Mouse (Mus musculus) regulatory T cell (primary cell): ENCODE measurements around the gene Xpr1.
"Not testable (repeated sequence)": the region's sequence is repeated elsewhere in the genome, so short reads cannot be mapped to it uniquely, and the experiment has no call there.

Source experiments
- in situ Hi-C: fragments of 300-600 bp; cut with MboI, MseI; formaldehyde crosslinking; loops from one replicate; pipeline ENCODE4 v1.15.1; 2025; ENCODE audit warnings: high pct_unique_total_duplicates

Gene Xpr1

GRCm38 (mm10) chr1:155337315-155337714, 79.9 kb downstream of the Xpr1 start:
- in situ Hi-C loops, result no loop called here

- in situ Hi-C loops, result no loop called here
Measured at GRCm38 (mm10) chr1:155335963-155336362, 81.3 kb downstream of the Xpr1 start.

DNA sequence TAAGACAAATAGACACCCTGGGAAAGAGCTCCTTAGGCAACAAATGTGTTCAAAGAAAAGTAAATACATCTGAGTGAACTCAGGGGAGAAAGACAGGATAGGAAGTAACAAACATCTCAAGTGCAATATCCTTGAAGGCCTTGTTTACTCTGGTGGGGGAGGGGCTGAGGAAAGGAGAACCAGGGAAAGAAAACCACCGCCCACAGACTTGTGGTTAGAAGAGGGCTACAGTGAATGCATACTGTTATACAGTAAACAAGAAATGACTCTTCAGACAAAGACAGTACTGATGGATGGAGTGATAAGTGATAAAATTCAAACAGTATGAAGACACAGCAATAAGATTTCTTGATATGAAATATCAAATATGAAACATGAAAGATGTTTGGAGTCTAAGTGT, 95.0 kb downstream of the Xpr1 start:
- in situ Hi-C loops, result no loop called here

DNA sequence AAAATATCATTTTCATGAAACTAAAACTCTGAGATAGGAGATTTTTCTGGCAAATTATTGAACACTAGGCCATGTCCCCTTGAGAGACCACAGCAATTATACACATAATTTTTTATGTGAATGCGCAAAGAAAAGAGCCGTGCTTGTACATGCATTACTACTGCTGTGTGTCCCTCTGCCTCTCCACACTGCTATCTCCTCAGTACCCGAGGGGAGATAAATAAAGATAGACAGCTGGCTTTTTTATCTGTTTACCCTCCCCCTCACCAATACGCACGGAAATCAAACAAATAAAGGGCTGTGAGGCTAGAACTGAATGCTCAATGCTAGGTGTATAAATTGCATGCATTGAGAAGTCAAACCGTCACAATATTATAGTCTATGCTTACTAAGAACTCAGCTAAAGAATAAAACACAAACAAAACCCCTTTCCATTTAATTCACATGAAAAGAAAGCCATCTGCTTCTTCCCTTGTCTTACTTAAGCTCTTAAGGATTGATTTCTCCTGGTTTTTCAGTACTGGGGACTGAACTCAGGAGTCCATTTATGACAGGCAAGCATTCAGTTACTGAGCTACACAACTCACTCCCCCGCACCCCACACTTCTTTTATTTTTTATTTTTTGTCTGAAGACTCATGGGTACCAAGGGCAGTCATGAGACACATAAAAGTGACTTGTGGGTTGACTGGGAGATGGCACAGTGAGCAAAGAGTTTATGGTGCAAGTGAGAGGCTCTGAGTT, 97.0 kb downstream of the Xpr1 start:
- in situ Hi-C loops, result no loop called here

- in situ Hi-C loops, result no loop called here
Measured at GRCm38 (mm10) chr1:155319513-155319912, 97.7 kb downstream of the Xpr1 start.

DNA sequence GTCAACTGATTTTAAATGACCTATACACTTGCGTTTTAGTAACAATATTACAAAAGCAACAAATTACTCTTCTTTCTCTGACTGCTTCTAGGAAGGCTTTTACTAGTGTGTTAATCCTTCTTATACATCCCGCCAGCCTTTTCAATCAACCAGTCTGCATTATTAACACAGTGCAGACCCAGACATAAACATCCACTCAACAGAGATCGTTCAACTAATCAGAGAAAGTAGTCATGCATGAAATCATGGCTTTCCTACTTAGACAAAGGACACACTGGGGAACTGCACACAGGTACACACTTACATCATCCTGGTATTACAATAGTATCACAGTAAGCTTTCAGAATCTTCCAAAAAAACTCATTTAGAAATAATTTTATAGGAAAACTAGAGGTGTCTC, 105.5 kb downstream of the Xpr1 start:
- in situ Hi-C loops, result no loop called here

DNA sequence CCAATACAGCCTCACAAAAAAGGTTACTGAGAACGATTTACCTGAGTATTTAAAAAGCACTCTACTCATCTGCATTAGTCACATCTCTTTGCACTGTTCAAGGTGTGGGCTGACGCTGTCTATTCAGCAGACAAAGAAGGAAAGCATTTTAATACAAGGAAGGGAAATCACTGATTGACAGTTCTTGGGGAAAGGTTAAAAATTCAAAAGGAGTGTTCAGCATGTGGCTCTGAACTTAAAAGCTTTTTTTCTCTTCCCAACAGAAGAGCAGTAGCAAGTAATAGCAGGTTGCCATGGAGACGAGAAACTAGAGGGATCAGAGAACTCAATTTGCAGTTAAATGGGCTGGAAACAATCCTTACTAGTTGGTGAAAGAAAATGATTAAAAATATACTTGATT, 110.3 kb downstream of the Xpr1 start:
- in situ Hi-C loops, result no loop called here

DNA sequence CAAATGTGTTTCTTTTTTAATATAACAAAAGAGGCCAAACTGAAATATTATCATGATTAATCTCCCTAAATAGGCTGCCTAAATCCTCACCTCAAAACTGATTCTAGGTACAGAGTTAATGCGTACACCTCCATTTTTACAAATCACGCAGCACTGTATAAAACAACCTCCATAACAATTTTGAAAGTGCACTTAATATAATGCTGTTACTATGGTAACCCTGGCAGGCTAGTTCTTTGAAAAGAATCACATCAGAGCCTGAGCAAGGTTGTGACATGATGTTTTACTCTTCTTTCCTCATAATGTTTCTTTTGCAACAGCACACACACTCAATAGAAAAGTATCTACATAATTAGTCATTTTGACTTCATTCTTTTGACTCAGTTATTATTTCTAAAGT, 113.8 kb downstream of the Xpr1 start:
- in situ Hi-C loops, result no loop called here

DNA sequence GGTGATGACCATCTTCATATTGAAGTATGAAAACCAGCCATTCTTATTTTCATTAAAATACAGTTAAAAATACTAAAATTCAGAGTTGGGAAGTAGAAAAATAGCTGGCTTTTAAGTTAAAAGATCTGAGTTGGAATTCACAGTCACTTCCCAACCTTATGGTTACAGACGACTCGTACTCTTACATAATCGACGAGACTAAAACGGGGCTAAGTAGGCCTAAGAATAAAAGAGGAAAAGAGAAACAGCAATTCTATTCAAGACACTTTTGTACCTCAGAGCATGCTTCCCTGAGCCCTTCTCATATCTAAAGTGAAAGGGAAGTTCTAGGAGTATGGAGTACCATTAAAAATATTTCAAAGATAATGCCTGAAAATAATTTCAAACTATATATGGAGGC, 119.6 kb downstream of the Xpr1 start:
- in situ Hi-C loops, result no loop called here

- in situ Hi-C loops, result no loop called here
Measured at GRCm38 (mm10) chr1:155297203-155297602, 120.0 kb downstream of the Xpr1 start.

DNA sequence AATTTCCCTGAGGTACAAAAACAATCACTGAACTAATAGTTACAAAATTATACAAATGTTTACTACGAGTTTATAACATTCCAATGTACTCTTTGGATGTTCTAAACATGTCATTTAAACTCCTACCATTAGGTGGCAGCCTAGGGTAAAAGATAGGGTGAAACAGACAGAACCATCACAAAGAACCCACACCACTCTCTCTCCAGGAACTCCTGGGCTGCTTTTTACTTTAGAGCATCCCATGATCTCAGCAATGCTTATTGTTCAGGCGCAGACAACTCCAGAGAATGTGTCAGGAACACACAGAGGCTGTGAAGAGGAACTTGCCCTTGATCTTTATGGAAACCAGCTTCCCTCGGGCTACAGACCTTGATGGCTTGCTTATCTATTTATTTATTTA, 123.8 kb downstream of the Xpr1 start:
- in situ Hi-C loops, result loop anchor here (5.0 kb wide), 2 partner anchors 159 to 234 kb away; no protein-coding TSS in a partner anchor

GRCm38 (mm10) chr1:155289411-155289810, 127.8 kb downstream of the Xpr1 start:
- in situ Hi-C loops, result no loop called here

DNA sequence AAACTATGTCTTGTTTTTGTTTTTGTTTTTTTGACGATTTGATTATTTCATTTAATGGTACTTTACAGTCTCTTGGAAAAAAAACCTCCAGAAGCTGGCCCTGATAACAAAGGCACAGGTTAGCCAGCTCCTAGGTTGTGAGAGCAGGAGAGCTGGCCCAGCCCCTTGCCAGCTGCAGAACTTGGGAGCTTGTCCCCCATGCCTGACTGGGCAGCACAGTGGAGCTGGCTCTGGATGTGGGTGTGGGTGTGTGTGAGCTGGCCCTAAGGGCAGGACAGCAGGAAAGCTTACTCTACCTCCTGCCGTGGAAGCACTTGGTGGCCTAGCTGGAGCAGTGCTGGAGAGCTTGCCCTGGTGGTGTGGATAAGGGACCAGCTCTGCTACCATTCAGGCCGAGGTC, 129.2 kb downstream of the Xpr1 start:
- in situ Hi-C loops, result no loop called here

DNA sequence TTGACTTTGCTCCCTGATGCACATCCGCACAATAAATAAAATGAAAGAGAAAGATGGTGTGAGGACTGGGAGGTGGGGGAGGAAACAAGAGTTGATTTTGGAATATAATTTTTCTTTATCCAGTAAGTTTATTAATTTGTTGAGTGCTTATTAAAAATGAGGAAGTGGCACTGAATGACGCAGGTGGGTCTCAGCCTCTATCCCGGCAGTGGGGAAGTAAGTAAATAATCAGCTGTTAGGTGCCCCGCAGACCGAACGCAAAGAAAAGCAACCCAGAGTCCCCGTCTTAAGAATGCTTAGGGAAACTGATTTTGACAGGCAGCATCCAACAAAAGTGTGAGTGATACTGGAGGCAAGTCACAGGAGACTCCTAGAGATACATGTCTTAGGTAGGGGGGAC, 133.4 kb downstream of the Xpr1 start:
- in situ Hi-C loops, result no loop called here

DNA sequence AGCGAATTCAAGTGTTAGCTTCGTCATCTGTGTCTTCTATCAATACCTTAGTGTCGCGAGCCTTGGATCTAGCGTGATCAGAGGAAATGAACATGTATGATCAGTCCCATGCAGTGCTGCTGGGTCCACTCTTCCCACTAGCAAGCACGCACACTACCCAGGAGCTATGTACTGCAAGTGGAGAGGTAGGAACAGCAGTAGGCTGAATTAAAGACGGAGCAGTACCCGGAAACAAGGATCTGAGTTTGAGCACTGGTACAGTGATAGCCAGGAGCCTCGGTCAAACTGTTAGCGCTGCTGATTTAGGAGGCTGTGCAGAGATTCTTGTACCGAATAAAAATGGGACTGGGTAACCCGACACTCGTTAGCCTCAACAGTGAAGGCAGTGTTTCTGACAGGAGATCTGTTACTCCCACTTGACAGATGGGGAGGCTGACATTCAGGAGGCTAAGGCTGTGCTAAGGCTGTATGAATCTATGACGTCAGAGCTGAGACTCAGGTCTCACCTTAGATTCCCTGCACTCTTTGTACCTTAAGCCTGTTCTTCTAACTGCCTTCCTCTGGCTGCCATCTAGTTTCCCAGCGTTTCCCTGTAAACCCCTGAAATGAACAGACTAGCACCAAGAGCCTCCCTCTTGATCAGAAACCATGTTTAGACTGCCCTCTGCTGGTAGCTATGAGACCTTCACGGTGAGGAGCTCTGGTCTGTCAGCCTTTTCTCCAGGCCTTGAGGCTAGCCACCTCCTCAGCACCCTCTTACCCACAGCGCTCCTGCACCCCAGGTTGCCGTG, 136.0 kb downstream of the Xpr1 start:
- in situ Hi-C loops, result no loop called here

DNA sequence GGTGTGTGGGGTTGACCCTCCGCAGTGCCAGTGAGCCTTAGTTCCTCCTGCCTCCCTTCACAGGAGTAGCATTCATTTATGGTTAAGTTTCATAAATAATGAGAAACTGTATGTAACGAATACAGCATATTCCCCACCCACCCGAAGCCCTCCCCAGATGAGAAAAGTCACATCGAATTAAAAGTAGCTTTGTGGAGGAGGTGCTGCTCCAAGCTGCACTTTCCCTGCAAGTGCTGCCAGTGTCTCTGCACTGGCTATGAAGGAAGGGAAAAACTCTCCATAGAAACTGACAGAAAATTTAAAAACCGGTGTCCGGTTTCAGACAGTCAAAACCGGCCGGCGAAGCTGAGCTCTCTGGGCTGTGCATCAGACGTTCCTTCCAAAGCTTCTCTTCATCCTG, 136.9 kb downstream of the Xpr1 start:
- in situ Hi-C loops, result no loop called here

DNA sequence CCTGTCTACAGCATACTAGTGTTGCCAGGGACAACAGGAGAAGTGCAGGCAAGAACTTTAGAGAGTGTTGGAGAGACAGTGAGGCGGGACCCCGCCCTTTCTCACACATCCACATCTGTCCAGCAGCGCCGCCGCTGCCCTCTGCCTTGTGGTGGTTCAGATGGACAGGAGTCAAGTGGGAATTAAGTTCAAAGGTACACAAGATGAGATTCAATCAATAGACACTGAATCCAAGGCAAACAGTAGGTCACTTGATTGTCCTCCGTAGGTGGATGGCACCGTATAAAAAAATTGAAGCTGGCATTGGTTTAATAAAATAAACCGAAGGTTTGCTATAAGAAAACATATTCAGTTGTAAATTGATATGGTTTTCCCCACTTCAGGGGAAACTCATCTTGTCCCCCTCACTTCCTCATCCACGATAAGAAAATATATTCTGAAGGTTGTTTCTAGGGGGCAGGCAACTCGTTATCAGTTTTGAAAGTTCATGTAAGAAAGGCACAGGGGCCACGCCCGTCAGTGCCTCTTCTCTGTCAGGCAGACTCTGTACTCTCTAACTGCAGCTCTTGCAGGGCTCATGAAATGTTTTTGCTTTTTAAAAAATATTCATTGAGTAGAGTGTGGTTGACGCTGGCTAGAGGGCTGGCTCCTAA, 140.7 kb downstream of the Xpr1 start:
- in situ Hi-C loops, result no loop called here

- in situ Hi-C loops, result no loop called here
Measured at GRCm38 (mm10) chr1:155275793-155276192, 141.4 kb downstream of the Xpr1 start.

DNA sequence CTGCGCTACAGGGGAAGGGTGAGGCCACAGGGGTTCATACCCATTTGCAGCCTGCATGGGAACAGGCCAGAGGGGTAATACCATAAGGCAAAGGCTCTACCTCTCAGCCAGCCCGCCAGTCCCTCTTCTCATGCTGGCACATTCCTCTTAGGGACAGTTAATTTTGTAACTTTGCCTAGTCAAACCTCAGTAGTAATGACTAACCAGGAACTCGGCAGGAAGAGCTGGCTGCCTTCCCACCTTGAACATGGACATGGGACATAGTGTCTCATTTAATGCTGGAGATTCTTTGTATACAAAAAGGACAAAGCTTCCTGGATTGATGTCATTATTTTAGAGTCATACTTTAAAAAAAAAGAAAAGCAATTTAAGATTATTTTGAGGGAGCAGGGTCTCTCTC, 142.2 kb downstream of the Xpr1 start:
- in situ Hi-C loops, result no loop called here

DNA sequence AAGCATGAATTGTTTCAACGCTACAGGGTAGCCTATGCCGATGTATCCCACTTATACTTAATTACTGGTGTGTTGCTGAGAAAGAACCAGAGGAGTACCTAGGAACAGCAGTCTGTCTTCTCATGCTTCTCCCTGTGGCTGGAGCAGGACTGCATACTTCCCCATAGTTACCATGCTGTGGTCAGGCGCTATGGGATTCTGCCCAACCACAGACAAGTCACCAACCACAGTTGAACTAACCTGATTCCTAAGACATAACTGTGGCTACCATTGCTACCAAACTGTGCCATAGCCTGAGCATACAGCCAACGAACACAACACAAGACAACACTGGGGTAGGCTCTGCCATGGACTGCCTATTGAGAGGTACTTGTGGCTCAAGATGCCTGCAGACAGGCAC, 144.3 kb downstream of the Xpr1 start:
- in situ Hi-C loops, result no loop called here

- in situ Hi-C loops, result not testable (repeated sequence)
Measured at GRCm38 (mm10) chr1:155262496-155262895, 154.7 kb downstream of the Xpr1 start.

DNA sequence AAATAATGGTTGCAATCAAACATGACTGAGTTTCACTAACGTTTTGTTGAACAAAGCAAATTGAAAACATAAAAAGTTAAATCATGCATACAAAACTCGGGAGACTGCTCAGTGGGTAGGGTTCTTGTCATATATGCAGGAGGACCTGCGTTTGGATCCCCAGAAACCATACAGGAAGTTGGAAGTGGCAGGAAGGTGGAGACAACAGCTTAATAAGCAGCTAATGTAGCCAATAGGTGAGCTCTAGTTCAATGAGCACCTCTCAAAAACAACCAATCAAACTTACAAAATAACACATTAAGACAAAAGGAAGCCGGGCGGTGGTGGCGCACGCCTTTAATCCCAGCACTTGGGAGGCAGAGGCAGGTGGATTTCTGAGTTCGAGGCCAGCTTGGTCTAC, 162.9 kb downstream of the Xpr1 start:
- in situ Hi-C loops, result no loop called here

DNA sequence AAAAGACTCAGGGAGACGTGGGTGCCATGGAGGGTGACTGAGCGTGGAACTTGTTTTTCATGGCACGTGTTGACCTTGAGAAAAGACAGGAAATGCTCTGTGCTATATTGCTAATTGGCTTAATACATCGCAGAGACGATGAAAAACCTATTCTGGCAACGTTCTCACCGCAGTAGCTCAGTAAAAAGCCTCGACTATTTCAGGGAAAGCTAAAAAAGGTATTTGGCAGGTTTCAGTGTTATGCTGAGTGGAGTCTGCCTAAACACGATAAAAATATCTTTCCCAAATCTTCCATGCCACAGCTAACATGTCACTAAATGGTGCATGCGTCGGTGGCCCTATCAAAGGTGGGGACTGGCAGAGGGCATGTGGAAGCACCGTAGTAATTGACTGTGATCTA, 164.1 kb downstream of the Xpr1 start:
- in situ Hi-C loops, result no loop called here
